Mouse (Mus musculus) liver, adult 2 months (tissue): ENCODE measurements around the gene Hspa4.

Source experiments
- CTCF ChIP-seq: fragments of 200-500 bp; IDR thresholded peaks from 2 replicates; pipeline ENCODE4 v1.5.1; 2011; ENCODE audit warnings: low read depth, low read length, control low read depth
- POLR2A ChIP-seq: fragments of 200-500 bp; IDR thresholded peaks from 2 replicates; pipeline ENCODE4 v1.6.1; 2011; ENCODE audit warnings: low read length, control low read depth; ENCODE audit not compliant: insufficient read depth; ENCODE audit errors: extremely low read depth

GRCm38 (mm10) chr11:53245561-53245960 is 54.7 kb downstream of the Hspa4 start:
- TF ChIP-seq CTCF (no peak), POLR2A (no peak)
